Mouse (Mus musculus) heart, adult 2 months (tissue): ENCODE results near the gene Ldlr. TPM values are rescaled to one million over a fixed set of nuclear protein-coding genes. Genes with fewer than 3 reads are reported as not detected.

Experiments
- DNase-seq, 2 experiments: peaks; one replicate each; pipeline ENCODE4 v3.0.0; 2021
- H3K27ac ChIP-seq: fragments of 200-600 bp; 2 replicates; pipeline ENCODE4 v1.8.1; 2022
- H3K27me3 ChIP-seq: fragments of 200-500 bp; 2 replicates; pipeline ENCODE4 v1.6.1; 2012; ENCODE audit warnings: mild to moderate bottlenecking, low read length, inconsistent platforms, mixed read lengths; ENCODE audit not compliant: control insufficient read depth, insufficient read depth
- H3K36me3 ChIP-seq: fragments of 200-500 bp; 2 replicates; pipeline ENCODE4 v1.6.1; 2012; ENCODE audit warnings: low read length, inconsistent platforms; ENCODE audit not compliant: control insufficient read depth, insufficient read depth
- H3K4me1 ChIP-seq: fragments of 200-500 bp; 2 replicates; pipeline ENCODE4 v1.6.1; 2011; ENCODE audit warnings: low read length; ENCODE audit not compliant: control insufficient read depth, insufficient read depth
- H3K4me3 ChIP-seq: fragments of 200-600 bp; 2 replicates; pipeline ENCODE4 v1.8.1; 2022
- H3K79me2 ChIP-seq: fragments of 200-500 bp; replicated peaks from 2 replicates; pipeline ENCODE4 v1.6.1; 2012; ENCODE audit warnings: mild to moderate bottlenecking, inconsistent platforms, low read length, moderate library complexity, mixed read lengths; ENCODE audit not compliant: control insufficient read depth, insufficient read depth
- H3K9ac ChIP-seq: fragments of 200-500 bp; 2 replicates; pipeline ENCODE4 v1.6.1; 2012; ENCODE audit warnings: low read depth, mild to moderate bottlenecking, control low read depth, inconsistent platforms, low read length, mixed read lengths
- CTCF ChIP-seq: fragments of 200-600 bp; IDR thresholded peaks from 2 replicates; pipeline ENCODE4 v1.8.1; 2022; ENCODE audit warnings: antibody characterized with exemption, mild to moderate bottlenecking, moderate library complexity
- EP300 ChIP-seq: fragments of 200-500 bp; IDR thresholded peaks from 2 replicates; pipeline ENCODE4 v1.6.1; 2011; ENCODE audit warnings: low read depth, low read length, control low read depth; ENCODE audit not compliant: insufficient read depth
- POLR2A ChIP-seq: fragments of 200-500 bp; IDR thresholded peaks from 2 replicates; pipeline ENCODE4 v1.6.1; 2011; ENCODE audit warnings: mild to moderate bottlenecking, low read depth, low read length, control low read depth; ENCODE audit not compliant: insufficient read depth
- WGBS: fragments of 180-500 bp; shearing (Covaris S2); methylation state at CpG from one replicate; pipeline ENCODE4 v1.1.7; 2018; 5-methylcytosine and 5-hydroxymethylcytosine counted together
- intact Hi-C: fragments of 180-260 bp; cut with DNase I; formaldehyde crosslinking; loops from one replicate; pipeline ENCODE4 v1.15.1; 2025
- polyA plus RNA-seq: library from polyadenylated mRNA; depleted of rRNA; stranded (reverse); fragments of >200 nt; gene quantifications from 2 replicates; pipeline ENCODE4 v1.2.3, GENCODE M21; 2012
- total RNA-seq, 2 experiments: library from RNA; stranded (reverse); gene quantifications; 2 replicates each; pipeline ENCODE4 v1.2.3; 2021

Gene Ldlr
- total and polyA plus RNA-seq, 3 experiments, result 3.4 to 7.2 (median 4.2) TPM

DNA sequence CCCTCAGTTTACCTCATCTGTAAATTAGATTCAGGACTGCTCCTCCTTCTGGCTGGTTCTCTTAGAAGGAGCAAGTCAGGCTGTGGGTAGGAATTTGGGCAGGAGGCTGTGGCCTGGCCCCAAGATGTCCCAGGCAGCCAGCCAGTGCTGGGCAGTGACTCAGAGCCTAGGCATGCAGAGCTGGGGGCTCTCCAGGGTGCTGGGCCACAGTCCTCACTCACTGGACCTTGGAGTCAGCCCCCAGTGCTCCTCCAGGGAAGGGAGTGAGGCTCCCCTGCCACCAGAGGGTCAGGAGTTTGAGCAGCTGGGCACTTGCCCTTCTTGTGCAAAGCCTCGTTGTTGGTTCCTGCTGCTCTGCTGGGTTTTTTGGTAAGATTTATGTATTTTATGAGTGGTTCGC lies 30.7 kb downstream of the Ldlr start:
- Histone ChIP-seq H3K4me3 (no peak overlapping the region), H3K4me1 (peaks cover 22% of the 10 kb centered on the region), H3K9ac (peak overlapping the region; percentile 10; the same call in 1 of the 2 replicates), H3K27me3 (no peaks in the 10 kb centered on the region), H3K36me3 (no peaks in the 10 kb centered on the region), H3K27ac (peak overlapping the region; percentile 74), H3K79me2 (no peaks in the 10 kb centered on the region)
- peak; percentile 88 to 90 for DNase-seq
- TF ChIP-seq CTCF, result no peak
- TF ChIP-seq EP300, result peak; percentile 59; the same call in 1 of the 2 replicates
- 75% methylated on average over 2 of the region's 2 CpGs for WGBS
- intact Hi-C loops, result no loop called here

DNA sequence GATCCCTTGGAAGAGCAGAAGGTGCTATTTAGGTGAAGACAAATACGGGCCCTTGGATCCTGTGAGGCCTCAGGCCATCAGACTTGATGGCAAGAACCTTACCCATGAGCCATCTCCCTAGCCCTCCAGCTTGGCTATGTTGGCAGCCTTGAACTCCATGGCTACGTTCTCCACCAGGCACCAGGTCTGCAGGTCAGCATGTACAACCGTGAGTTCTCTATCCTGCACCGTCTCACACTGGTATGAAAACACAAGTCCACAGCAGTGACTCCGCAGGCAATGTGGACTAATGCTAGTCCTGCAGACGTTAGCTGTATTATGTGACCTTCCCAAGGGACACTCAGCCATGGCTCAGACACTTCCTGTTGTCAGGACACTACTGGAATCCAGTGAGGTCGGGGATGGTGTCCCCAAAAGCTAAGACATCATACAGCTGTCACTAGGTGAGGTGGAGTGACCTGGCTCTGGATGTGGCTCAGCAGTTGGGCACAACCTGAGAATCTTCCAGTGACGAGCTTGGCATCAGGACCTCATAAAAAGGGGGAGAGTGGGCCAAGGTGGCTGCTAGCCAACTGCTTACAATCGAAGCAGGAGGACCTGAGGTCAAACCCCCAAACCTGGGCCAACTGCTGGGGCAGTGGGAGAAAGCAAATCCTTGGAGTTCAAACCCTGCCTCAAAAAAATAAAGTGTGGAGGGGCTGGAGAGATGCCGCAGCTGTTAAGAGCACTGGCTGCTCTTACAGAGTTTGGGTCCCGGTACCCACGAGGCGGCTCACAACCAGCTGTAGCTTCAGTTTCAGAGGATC lies 31.4 kb downstream of the Ldlr start:
- Histone ChIP-seq H3K4me3 (no peak overlapping the region), H3K27me3 (no peaks in the 10 kb centered on the region), H3K79me2 (no peaks in the 10 kb centered on the region), H3K9ac (no peak overlapping the region), H3K27ac (peak overlapping the region; percentile 74), H3K36me3 (no peaks in the 10 kb centered on the region), H3K4me1 (peaks cover 22% of the 10 kb centered on the region)
- TF ChIP-seq CTCF (no peak), EP300 (0 out of 2 replicates have a peak, but pooled peaks have one; percentile 32), POLR2A (no peak)
- peak in 1 of 2 experiments; percentile 39 for DNase-seq
- intact Hi-C loops, result no loop called here
- WGBS, result 47% methylated on average over 13 of the region's 13 CpGs

DNA sequence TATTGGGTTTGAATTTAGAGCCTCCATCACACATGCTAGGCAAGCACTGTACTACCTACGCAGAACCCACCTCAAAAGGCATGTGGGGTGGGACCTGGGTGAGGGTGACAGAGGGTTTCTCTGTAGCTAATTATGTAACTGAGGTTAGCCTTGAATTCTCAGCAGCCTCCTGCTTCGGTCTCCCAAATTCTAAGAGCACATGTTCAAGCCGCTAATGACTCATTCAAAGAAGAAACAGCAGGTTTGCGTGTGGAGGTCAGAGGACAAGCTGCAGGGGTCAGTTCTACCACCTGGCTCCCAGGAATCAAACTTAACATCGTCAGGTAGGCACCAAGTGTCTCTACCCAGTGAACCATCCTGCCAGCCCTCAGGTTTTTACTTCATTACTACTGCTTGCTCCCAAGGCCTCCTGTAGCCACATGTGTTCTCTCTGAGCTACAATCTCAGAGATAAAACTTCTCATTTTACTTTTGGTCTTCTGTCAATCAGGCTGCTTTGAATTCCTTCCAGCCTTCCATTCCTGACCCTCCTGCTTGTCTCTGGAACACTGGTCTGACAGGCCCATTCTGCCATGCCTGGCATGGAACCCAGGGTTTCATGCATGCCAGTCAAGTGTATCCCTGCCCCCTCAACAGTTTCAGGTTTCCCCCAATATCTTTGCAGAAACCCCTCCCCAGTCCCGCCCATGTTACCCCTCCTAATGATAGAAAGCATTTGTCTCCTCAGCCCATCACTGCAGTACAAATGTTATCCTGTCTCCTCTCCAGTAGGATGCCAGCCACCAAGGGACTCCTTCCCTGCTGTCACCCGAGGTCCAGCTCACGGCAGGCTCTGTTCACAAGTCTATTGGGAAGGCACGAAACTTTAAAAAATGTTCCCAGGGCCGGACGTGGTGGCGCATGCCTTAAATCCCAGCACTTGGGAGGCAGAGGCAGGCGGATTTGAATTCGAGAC lies 35.6 kb downstream of the Ldlr start:
- intact Hi-C loops, result no loop called here
- H3K9ac ChIP-seq, result no peak overlapping the region
- H3K36me3 ChIP-seq, result no peaks in the 10 kb centered on the region
- DNase-seq, result no peak
- no peaks in the 10 kb centered on the region for H3K27me3 ChIP-seq
- no peak for TF ChIP-seq CTCF
- no peak for TF ChIP-seq POLR2A
- no peak for TF ChIP-seq EP300
- H3K79me2 ChIP-seq, result no peaks in the 10 kb centered on the region
- WGBS, result 74% methylated on average over 14 of the region's 14 CpGs
- peaks cover 12% of the 10 kb centered on the region for H3K4me1 ChIP-seq
- H3K4me3 ChIP-seq, result no peak overlapping the region
- no peak overlapping the region for H3K27ac ChIP-seq

DNA sequence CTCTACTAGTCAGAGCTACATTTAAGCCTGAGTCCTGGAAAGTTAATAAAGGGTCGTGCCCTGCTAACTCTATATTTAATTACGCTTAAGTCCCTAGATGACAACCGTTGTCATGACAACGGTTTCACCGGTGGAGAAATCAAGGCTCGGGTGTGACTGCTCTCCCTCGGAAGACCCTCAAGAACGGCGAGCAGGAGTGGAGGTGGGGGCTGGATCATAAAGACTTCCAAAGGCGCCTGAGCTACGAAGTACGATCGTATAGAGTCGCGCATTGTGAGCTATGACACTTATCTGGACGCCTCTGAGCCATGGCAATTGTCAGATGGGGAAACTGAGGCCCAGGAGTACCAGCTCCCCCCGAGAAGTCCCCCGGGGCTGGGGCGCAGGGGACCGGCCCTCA lies 36.4 kb downstream of the Ldlr start:
- peak overlapping the region; percentile 64 for H3K9ac ChIP-seq
- peak overlapping the region; percentile 72 for H3K4me3 ChIP-seq
- peak overlapping the region; percentile 50 for H3K27ac ChIP-seq
- DNase-seq, result no peak
- H3K36me3 ChIP-seq, result no peaks in the 10 kb centered on the region
- no peaks in the 10 kb centered on the region for H3K27me3 ChIP-seq
- intact Hi-C loops, result no loop called here
- peaks cover 5% of the 10 kb centered on the region for H3K4me1 ChIP-seq
- 3% methylated on average over 20 of the region's 20 CpGs for WGBS
- TF ChIP-seq POLR2A (no peak), CTCF (no peak), EP300 (no peak)
- H3K79me2 ChIP-seq, result no peaks in the 10 kb centered on the region

DNA sequence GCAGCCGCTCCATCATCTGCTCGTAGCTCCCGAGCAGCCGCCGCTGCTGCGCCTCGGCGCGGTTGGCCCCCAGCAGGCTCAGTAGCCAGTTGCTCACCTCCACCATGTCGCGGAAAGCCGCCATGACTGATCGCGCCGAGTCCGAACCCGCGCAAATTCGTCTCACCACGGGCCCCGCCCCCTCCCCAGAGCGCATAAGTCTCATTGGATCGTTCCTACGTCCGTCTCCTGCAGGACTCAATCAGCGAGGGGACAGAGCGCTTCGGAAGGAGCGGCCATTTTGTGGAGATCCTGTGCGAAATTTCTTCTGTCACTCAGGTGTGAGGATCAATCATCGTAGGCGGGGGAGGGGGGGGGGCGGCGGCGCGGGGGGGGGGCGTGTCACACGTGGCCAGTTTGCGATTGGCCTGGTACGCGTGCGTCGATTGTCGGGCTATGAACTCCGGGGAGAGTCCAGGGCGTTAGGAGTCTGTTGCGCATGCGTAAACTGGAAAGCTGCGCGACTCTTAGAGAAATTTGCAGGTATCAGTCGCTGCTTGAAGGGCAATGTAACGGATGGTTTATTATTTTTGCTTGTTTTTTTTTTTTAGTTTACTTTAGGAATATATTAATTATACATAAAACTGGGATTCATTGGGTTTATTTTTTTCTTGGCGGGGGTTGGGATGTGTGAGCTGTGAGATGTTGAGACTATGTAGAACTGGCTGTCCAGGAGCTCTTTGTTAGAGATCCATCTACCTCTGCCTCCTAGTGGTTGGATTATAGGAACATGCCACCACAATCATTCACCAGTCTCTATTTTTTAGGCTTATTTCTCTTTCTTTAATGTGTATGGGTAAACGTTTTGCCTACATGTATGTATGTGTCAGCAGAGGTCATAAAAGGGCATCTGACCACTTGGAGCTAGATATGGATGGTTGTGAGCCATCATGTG lies 37.1 kb downstream of the Ldlr start, which contains the start of gene Spc24:
TSS of gene Spc24 (minus strand) at position 149 of the 934 bp plus-strand sequence.
- Histone ChIP-seq H3K36me3 (no peaks in the 10 kb centered on the region), H3K9ac (peak within 1 kb of the TSS; percentile 64), H3K27me3 (no peaks in the 10 kb centered on the region), H3K79me2 (no peaks in the 10 kb centered on the region), H3K27ac (peak within 1 kb of the TSS; percentile 60), H3K4me3 (peak within 1 kb of the TSS; percentile 72), H3K4me1 (peaks cover 4% of the 10 kb centered on the region)
- TF ChIP-seq POLR2A (peak; percentile 51), EP300 (no peak), CTCF (peak; percentile 63)
- DNase-seq, result peak; percentile 94 to 95
- intact Hi-C loops, result no loop called here
- under 1% methylated on average over 54 of the region's 54 CpGs for WGBS
